Mouse (Mus musculus) kidney, adult 2 months (tissue): ENCODE data around the gene Upp2.

Experiments
- CTCF ChIP-seq: fragments of 200-500 bp; conservative IDR thresholded peaks from 2 replicates; pipeline ENCODE4 v1.5.1; 2011; ENCODE audit warnings: low read depth, mild to moderate bottlenecking, control low read depth, low read length, moderate library complexity, mixed read lengths; ENCODE audit not compliant: insufficient read depth, insufficient read length
- POLR2A ChIP-seq: fragments of 200-500 bp; IDR thresholded peaks from one replicate; pipeline ENCODE4 v1.6.1; 2011; ENCODE audit warnings: low read depth, low read length, control low read depth

- TF ChIP-seq CTCF (no peak), POLR2A (no peak)
These were observed 170.2 kb downstream of the Upp2 start for GRCm38 (mm10) chr2:58737192-58737820.
